Mouse (Mus musculus): ENCODE measurements around the gene Nes. TPM values are rescaled to one million over a fixed set of nuclear protein-coding genes. Genes with fewer than 3 reads are reported as not detected.

Gene Nes
- polyA plus RNA-seq, 1 experiment from 2014 or later = 20.7 TPM

- peak overlapping the region; percentile 81 for H3K4me2 ChIP-seq (replicated peaks)
- no peaks in the 10 kb centered on the region for H3K9me3 ChIP-seq (ENCODE audit: control insufficient read depth, low read length)
- H3K4me3 ChIP-seq (replicated peaks; ENCODE audit: low read length) = peak overlapping the region; percentile 45
- DNase-seq (ENCODE audit: low spot score) (no peak), ATAC-seq (ENCODE audit: low FRiP score) (no peak)
- under 1% methylated on average over 49 of the region's 49 CpGs for WGBS
- peak overlapping the region; percentile 58 for H3K9ac ChIP-seq
- no peaks in the 10 kb centered on the region for H3K36me3 ChIP-seq (replicated peaks; ENCODE audit: control insufficient read depth, insufficient read depth)
- H3K27ac ChIP-seq = no peak overlapping the region
- peaks cover 30% of the 10 kb centered on the region for H3K4me1 ChIP-seq (replicated peaks; ENCODE audit: control insufficient read depth, insufficient read depth, low read length)
- H3K27me3 ChIP-seq (ENCODE audit: control insufficient read depth, insufficient read depth, low read length) = peaks cover 88% of the 10 kb centered on the region
Measured at GRCm38 (mm10) chr3:87996971-87997614, 26.2 kb downstream of the Nes start.

- no peak overlapping the region for H3K27ac ChIP-seq
- WGBS = 5% methylated on average over 5 of the region's 7 CpGs
- peaks cover 99% of the 10 kb centered on the region for H3K27me3 ChIP-seq (ENCODE audit: control insufficient read depth, insufficient read depth, low read length)
- H3K9me3 ChIP-seq (ENCODE audit: control insufficient read depth, low read length) = no peaks in the 10 kb centered on the region
- DNase-seq (ENCODE audit: low spot score) (no peak), ATAC-seq (ENCODE audit: low FRiP score) (peak; percentile 64; the same call in 1 of the 2 replicates)
- H3K4me3 ChIP-seq (replicated peaks; ENCODE audit: low read length) = peak overlapping the region; percentile 39
- H3K36me3 ChIP-seq (replicated peaks; ENCODE audit: control insufficient read depth, insufficient read depth) = no peaks in the 10 kb centered on the region
- H3K9ac ChIP-seq = no peak overlapping the region
- peak overlapping the region; percentile 74 for H3K4me2 ChIP-seq (replicated peaks)
- peaks cover 30% of the 10 kb centered on the region for H3K4me1 ChIP-seq (replicated peaks; ENCODE audit: control insufficient read depth, insufficient read depth, low read length)
Measured at GRCm38 (mm10) chr3:87998747-87999146, 27.9 kb downstream of the Nes start.

GRCm38 (mm10) chr3:87999243-87999895, 28.5 kb downstream of the Nes start:
- WGBS = 2% methylated on average over 38 of the region's 38 CpGs
- no peak for DNase-seq (ENCODE audit: low spot score)
- H3K4me3 ChIP-seq (replicated peaks; ENCODE audit: low read length) = peak overlapping the region; percentile 39
- H3K9ac ChIP-seq = peak overlapping the region; percentile 55
- peaks cover 92% of the 10 kb centered on the region for H3K27me3 ChIP-seq (ENCODE audit: control insufficient read depth, insufficient read depth, low read length)
- H3K4me2 ChIP-seq (replicated peaks) = peak overlapping the region; percentile 74
- peaks cover 30% of the 10 kb centered on the region for H3K4me1 ChIP-seq (replicated peaks; ENCODE audit: control insufficient read depth, insufficient read depth, low read length)
- H3K27ac ChIP-seq = peak overlapping the region; percentile 62
- H3K9me3 ChIP-seq (ENCODE audit: control insufficient read depth, low read length) = no peaks in the 10 kb centered on the region
- H3K36me3 ChIP-seq (replicated peaks; ENCODE audit: control insufficient read depth, insufficient read depth) = no peaks in the 10 kb centered on the region
- no peak for ATAC-seq (ENCODE audit: low FRiP score)

- H3K27ac ChIP-seq = peak within 1 kb of the TSS; percentile 62
- peaks cover 84% of the 10 kb centered on the region for H3K27me3 ChIP-seq (ENCODE audit: control insufficient read depth, insufficient read depth, low read length)
- peaks cover 30% of the 10 kb centered on the region for H3K4me1 ChIP-seq (replicated peaks; ENCODE audit: control insufficient read depth, insufficient read depth, low read length)
- H3K9ac ChIP-seq = peak within 1 kb of the TSS; percentile 55
- peak within 1 kb of the TSS; percentile 39 for H3K4me3 ChIP-seq (replicated peaks; ENCODE audit: low read length)
- under 1% methylated on average over 38 of the region's 39 CpGs for WGBS
- H3K36me3 ChIP-seq (replicated peaks; ENCODE audit: control insufficient read depth, insufficient read depth) = no peaks in the 10 kb centered on the region
- ATAC-seq (ENCODE audit: low FRiP score) (peak; percentile 38; the same call in 1 of the 2 replicates), DNase-seq (ENCODE audit: low spot score) (no peak)
- H3K9me3 ChIP-seq (ENCODE audit: control insufficient read depth, low read length) = no peaks in the 10 kb centered on the region
- peak within 1 kb of the TSS; percentile 74 for H3K4me2 ChIP-seq (replicated peaks)
Measured at GRCm38 (mm10) chr3:88000181-88000580, 29.3 kb downstream of the Nes start, which contains the start of gene Bcan. Gene Bcan (minus strand): TSS chr3:88000230.

GRCm38 (mm10) chr3:88000816-88001595, 30.1 kb downstream of the Nes start:
- H3K27ac ChIP-seq = no peak overlapping the region

GRCm38 (mm10) chr3:88002291-88002976, 31.6 kb downstream of the Nes start:
- ATAC-seq (ENCODE audit: low FRiP score) = peak; percentile 49; the same call in 1 of the 2 replicates
- Histone ChIP-seq H3K9me3 (ENCODE audit: control insufficient read depth, low read length) (no peaks in the 10 kb centered on the region), H3K4me1 (replicated peaks; ENCODE audit: control insufficient read depth, insufficient read depth, low read length) (peaks cover 18% of the 10 kb centered on the region), H3K4me2 (replicated peaks) (peak overlapping the region; percentile 11; the same call in 1 of the 2 replicates), H3K4me3 (replicated peaks; ENCODE audit: low read length) (no peak overlapping the region), H3K27ac (no peak overlapping the region), H3K27me3 (ENCODE audit: control insufficient read depth, insufficient read depth, low read length) (peaks cover 62% of the 10 kb centered on the region), H3K36me3 (replicated peaks; ENCODE audit: control insufficient read depth, insufficient read depth) (no peaks in the 10 kb centered on the region), H3K9ac (no peak overlapping the region)
- WGBS = 3% methylated on average over 17 of the region's 17 CpGs
- DNase-seq (ENCODE audit: low spot score) = peak; percentile 39

More at GRCm38 (mm10) chr3:88000816-88001595, 30.1 kb downstream of the Nes start:
- 16% methylated on average over 11 of the region's 11 CpGs for WGBS
- H3K4me1 ChIP-seq (replicated peaks; ENCODE audit: control insufficient read depth, insufficient read depth, low read length) = peaks cover 30% of the 10 kb centered on the region
- no peaks in the 10 kb centered on the region for H3K9me3 ChIP-seq (ENCODE audit: control insufficient read depth, low read length)
- peak overlapping the region; percentile 39; the same call in 1 of the 2 replicates for H3K4me3 ChIP-seq (replicated peaks; ENCODE audit: low read length)
- H3K4me2 ChIP-seq (replicated peaks) = peak overlapping the region; percentile 74
- peak overlapping the region; percentile 55; the same call in 1 of the 2 replicates for H3K9ac ChIP-seq
- ATAC-seq (ENCODE audit: low FRiP score) (no peak), DNase-seq (ENCODE audit: low spot score) (no peak)
- no peaks in the 10 kb centered on the region for H3K36me3 ChIP-seq (replicated peaks; ENCODE audit: control insufficient read depth, insufficient read depth)
- peaks cover 76% of the 10 kb centered on the region for H3K27me3 ChIP-seq (ENCODE audit: control insufficient read depth, insufficient read depth, low read length)

GRCm38 (mm10) chr3:88005822-88006786, 35.2 kb downstream of the Nes start:
- 81% methylated on average over 18 of the region's 18 CpGs for WGBS
- no peaks in the 10 kb centered on the region for H3K9me3 ChIP-seq (ENCODE audit: control insufficient read depth, low read length)
- no peaks in the 10 kb centered on the region for H3K4me1 ChIP-seq (replicated peaks; ENCODE audit: control insufficient read depth, insufficient read depth, low read length)
- no peak overlapping the region for H3K27ac ChIP-seq
- no peak overlapping the region for H3K9ac ChIP-seq
- no peak overlapping the region for H3K4me3 ChIP-seq (replicated peaks; ENCODE audit: low read length)
- DNase-seq (ENCODE audit: low spot score) (no peak), ATAC-seq (ENCODE audit: low FRiP score) (no peak)
- peaks cover 25% of the 10 kb centered on the region for H3K27me3 ChIP-seq (ENCODE audit: control insufficient read depth, insufficient read depth, low read length)
- H3K36me3 ChIP-seq (replicated peaks; ENCODE audit: control insufficient read depth, insufficient read depth) = no peaks in the 10 kb centered on the region
- H3K4me2 ChIP-seq (replicated peaks) = no peak overlapping the region

- peak; percentile 24 for DNase-seq (ENCODE audit: low spot score)
- WGBS = 9% methylated on average over 6 of the region's 6 CpGs
- no peak for ATAC-seq (ENCODE audit: low FRiP score)
- no peak overlapping the region for H3K27ac ChIP-seq
- no peaks in the 10 kb centered on the region for H3K36me3 ChIP-seq (replicated peaks; ENCODE audit: control insufficient read depth, insufficient read depth)
- no peak overlapping the region for H3K9ac ChIP-seq
- no peaks in the 10 kb centered on the region for H3K4me1 ChIP-seq (replicated peaks; ENCODE audit: control insufficient read depth, insufficient read depth, low read length)
- H3K4me2 ChIP-seq (replicated peaks) = no peak overlapping the region
- H3K4me3 ChIP-seq (replicated peaks; ENCODE audit: low read length) = no peak overlapping the region
- no peaks in the 10 kb centered on the region for H3K9me3 ChIP-seq (ENCODE audit: control insufficient read depth, low read length)
- no peaks in the 10 kb centered on the region for H3K27me3 ChIP-seq (ENCODE audit: control insufficient read depth, insufficient read depth, low read length)
Measured at GRCm38 (mm10) chr3:88010634-88011265, 39.9 kb downstream of the Nes start.
